Mouse (Mus musculus): ENCODE measurements around the gene Fam69a. TPM values are rescaled to one million over a fixed set of nuclear protein-coding genes. Genes with fewer than 3 reads are reported as not detected.

Fam69a gene
- total and polyA plus RNA-seq, 2 experiments from 2014 or later = 28.8 to 79.5 TPM

DNA sequence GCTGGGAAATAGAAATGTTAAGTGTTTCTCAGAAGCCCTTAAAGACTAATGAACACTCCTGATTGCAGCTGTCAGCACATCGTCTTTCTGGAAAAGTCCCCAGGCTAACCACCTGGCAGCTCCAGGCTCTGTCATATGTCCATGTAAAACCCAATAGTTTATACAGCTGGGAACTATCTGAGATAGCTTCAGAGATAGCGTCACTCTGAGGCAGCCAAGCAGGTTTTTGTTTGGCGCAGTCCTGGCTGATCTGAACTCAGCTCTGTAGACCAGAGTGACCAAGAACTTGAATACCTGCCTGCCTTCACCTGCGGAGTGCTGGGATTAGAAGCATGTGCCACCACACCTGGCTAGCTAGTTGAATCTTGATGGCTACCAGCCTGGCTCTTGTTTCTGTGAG lies 41.3 kb upstream of the Fam69a start:
- 86% methylated on average over 4 of the region's 4 CpGs for WGBS
- no peak for TF ChIP-seq CTCF (IDR thresholded peaks at IDR 0.05; ENCODE audit: low read depth)

GRCm38 (mm10) chr5:108021346-108021745 lies 34.5 kb upstream of the Fam69a start:
- Histone ChIP-seq H3K27ac (no peak overlapping the region), H3K27me3 (ENCODE audit: insufficient read depth, low read length) (no peaks in the 10 kb centered on the region), H3K36me3 (ENCODE audit: insufficient read depth, low read length) (no peaks in the 10 kb centered on the region), H3K4me3 (ENCODE audit: low read length) (no peak overlapping the region), H3K9me3 (ENCODE audit: low read length) (no peaks in the 10 kb centered on the region), H3K4me2 (ENCODE audit: low read depth, low read length) (no peak overlapping the region), H3K9ac (replicated peaks; ENCODE audit: low read length) (no peak overlapping the region), H3K4me1 (ENCODE audit: insufficient read depth, low read length) (no peaks in the 10 kb centered on the region)
- WGBS = 71% methylated on average over 3 of the region's 3 CpGs
- no peak for DNase-seq (ENCODE audit: low spot score)
- no peak for TF ChIP-seq CTCF (IDR thresholded peaks at IDR 0.05; ENCODE audit: low read depth)
- ATAC-seq = no peak

More for the DNA sequence above, 41.3 kb upstream of the Fam69a start:
- DNase-seq (ENCODE audit: low spot score) = no peak
- H3K4me3 ChIP-seq (ENCODE audit: low read length) = no peak overlapping the region
- no peak overlapping the region for H3K9ac ChIP-seq (replicated peaks; ENCODE audit: low read length)
- H3K36me3 ChIP-seq (ENCODE audit: insufficient read depth, low read length) = no peaks in the 10 kb centered on the region
- H3K27ac ChIP-seq = no peak overlapping the region
- no peak for ATAC-seq
- no peaks in the 10 kb centered on the region for H3K4me1 ChIP-seq (ENCODE audit: insufficient read depth, low read length)
- no peaks in the 10 kb centered on the region for H3K9me3 ChIP-seq (ENCODE audit: low read length)
- no peak overlapping the region for H3K4me2 ChIP-seq (ENCODE audit: low read depth, low read length)
- no peaks in the 10 kb centered on the region for H3K27me3 ChIP-seq (ENCODE audit: insufficient read depth, low read length)

DNA sequence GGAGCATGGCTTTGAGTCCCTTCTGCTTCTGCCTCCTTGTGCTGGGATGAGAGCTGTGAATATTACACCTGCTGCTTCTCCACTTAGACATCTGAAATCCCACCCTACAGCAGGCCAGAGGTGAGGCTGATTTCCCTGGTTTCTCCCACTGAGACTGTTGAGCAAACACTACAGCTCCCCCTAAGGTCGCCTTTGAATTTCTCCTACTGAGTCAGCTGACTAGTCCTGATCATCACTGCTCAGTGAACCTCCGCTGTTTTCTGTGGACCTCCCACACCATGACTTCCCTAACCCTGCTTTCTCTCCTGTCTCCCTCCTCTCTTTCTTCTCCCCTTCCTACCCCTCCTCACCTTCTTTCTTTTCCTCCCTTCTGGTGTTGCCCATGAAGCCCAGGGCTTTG lies 32.5 kb upstream of the Fam69a start:
- no peaks in the 10 kb centered on the region for H3K9me3 ChIP-seq (ENCODE audit: low read length)
- ATAC-seq = no peak

DNA sequence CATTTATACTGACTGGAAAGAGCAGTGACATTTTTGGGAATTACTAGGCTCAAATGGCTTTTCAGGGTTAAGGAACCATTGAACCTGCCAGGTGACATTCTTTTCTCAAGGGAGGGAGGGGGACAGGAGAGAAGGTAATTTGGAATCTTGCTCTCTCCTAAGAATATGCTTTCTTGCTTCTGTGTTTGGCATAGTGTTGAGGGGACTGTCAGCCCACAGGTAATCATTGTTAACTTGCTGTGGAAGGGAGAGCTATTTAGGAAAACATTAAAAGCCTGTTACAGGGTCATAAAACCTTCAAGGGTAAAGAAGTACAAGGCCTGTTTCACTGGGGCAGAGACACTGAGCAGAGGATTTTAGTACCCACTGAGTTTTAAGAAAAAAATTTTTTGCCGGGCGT lies 30.3 kb upstream of the Fam69a start:
- no peaks in the 10 kb centered on the region for H3K36me3 ChIP-seq (ENCODE audit: insufficient read depth, low read length)
- H3K27me3 ChIP-seq (ENCODE audit: insufficient read depth, low read length) = no peaks in the 10 kb centered on the region
- no peak for TF ChIP-seq CTCF (IDR thresholded peaks at IDR 0.05; ENCODE audit: low read depth)
- H3K4me2 ChIP-seq (ENCODE audit: low read depth, low read length) = no peak overlapping the region
- H3K9me3 ChIP-seq (ENCODE audit: low read length) = no peaks in the 10 kb centered on the region
- no peaks in the 10 kb centered on the region for H3K4me1 ChIP-seq (ENCODE audit: insufficient read depth, low read length)
- H3K27ac ChIP-seq = no peak overlapping the region
- no peak overlapping the region for H3K4me3 ChIP-seq (ENCODE audit: low read length)
- DNase-seq (ENCODE audit: low spot score) (no peak), ATAC-seq (no peak)
- WGBS = 98% methylated on average over 2 of the region's 2 CpGs
- H3K9ac ChIP-seq (replicated peaks; ENCODE audit: low read length) = no peak overlapping the region

More for the DNA sequence above, 32.5 kb upstream of the Fam69a start:
- no peak overlapping the region for H3K4me3 ChIP-seq (ENCODE audit: low read length)
- no peak for DNase-seq (ENCODE audit: low spot score)
- no peaks in the 10 kb centered on the region for H3K36me3 ChIP-seq (ENCODE audit: insufficient read depth, low read length)
- TF ChIP-seq CTCF (IDR thresholded peaks at IDR 0.05; ENCODE audit: low read depth) = no peak
- no peaks in the 10 kb centered on the region for H3K4me1 ChIP-seq (ENCODE audit: insufficient read depth, low read length)
- no peaks in the 10 kb centered on the region for H3K27me3 ChIP-seq (ENCODE audit: insufficient read depth, low read length)
- no peak overlapping the region for H3K4me2 ChIP-seq (ENCODE audit: low read depth, low read length)
- no peak overlapping the region for H3K27ac ChIP-seq
- 25% methylated on average over 2 of the region's 2 CpGs for WGBS
- no peak overlapping the region for H3K9ac ChIP-seq (replicated peaks; ENCODE audit: low read length)

GRCm38 (mm10) chr5:108015422-108015821 lies 28.5 kb upstream of the Fam69a start:
- peak; percentile 14 for DNase-seq (ENCODE audit: low spot score)
- Histone ChIP-seq H3K4me2 (ENCODE audit: low read depth, low read length) (no peak overlapping the region), H3K27me3 (ENCODE audit: insufficient read depth, low read length) (no peaks in the 10 kb centered on the region), H3K4me1 (ENCODE audit: insufficient read depth, low read length) (no peaks in the 10 kb centered on the region), H3K36me3 (ENCODE audit: insufficient read depth, low read length) (no peaks in the 10 kb centered on the region), H3K27ac (no peak overlapping the region), H3K9me3 (ENCODE audit: low read length) (no peaks in the 10 kb centered on the region), H3K4me3 (ENCODE audit: low read length) (no peak overlapping the region), H3K9ac (replicated peaks; ENCODE audit: low read length) (no peak overlapping the region)
- ATAC-seq = no peak
- no peak for TF ChIP-seq CTCF (IDR thresholded peaks at IDR 0.05; ENCODE audit: low read depth)
- WGBS = 49% methylated on average over 7 of the region's 7 CpGs

DNA sequence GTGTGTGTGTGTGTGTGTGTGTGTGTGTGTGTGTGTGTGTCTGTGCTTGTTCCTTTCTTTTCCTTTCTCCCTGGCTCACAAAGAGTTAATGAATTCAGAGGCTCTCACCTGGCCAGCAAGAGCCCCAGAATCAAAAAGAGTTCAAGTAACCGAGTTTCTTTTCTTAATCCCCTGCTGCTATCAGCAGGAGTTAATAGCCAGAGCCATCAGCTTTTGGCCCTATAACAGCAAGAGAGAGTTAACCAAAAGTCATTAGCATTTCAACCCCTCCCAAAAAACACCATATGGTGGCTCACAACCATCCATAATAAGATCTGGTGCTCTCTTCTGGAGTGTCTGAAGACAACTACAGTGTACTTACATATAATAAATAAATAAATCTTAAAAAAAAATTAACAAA lies 27.3 kb upstream of the Fam69a start:
- WGBS = 11% methylated on average over 1 of the region's 1 CpGs
- H3K9ac ChIP-seq (replicated peaks; ENCODE audit: low read length) = no peak overlapping the region
- no peak overlapping the region for H3K27ac ChIP-seq
- no peak for DNase-seq (ENCODE audit: low spot score)
- no peaks in the 10 kb centered on the region for H3K27me3 ChIP-seq (ENCODE audit: insufficient read depth, low read length)
- no peak for TF ChIP-seq CTCF (IDR thresholded peaks at IDR 0.05; ENCODE audit: low read depth)
- no peaks in the 10 kb centered on the region for H3K9me3 ChIP-seq (ENCODE audit: low read length)
- ATAC-seq = no peak
- no peak overlapping the region for H3K4me3 ChIP-seq (ENCODE audit: low read length)
- no peak overlapping the region for H3K4me2 ChIP-seq (ENCODE audit: low read depth, low read length)
- H3K36me3 ChIP-seq (ENCODE audit: insufficient read depth, low read length) = no peaks in the 10 kb centered on the region
- H3K4me1 ChIP-seq (ENCODE audit: insufficient read depth, low read length) = no peaks in the 10 kb centered on the region

DNA sequence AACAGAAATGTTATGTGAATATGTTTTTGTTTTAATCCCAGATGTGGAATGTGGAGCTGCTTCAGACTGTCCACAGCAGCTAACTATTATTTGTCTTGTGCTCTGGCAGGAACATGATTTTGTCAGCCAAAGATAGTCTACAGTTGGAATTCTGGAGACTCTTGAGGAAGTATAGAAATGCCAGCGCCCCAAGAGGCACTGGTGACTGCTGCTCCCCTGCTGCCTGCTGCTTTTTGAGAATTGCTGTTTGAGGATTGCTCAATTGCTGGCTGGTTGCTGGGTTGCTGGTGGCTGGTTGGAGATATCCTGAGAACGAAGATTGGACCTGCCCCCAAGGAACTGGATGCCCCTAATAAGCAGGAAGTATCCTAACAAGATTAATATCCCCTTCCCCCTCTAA lies 22.8 kb upstream of the Fam69a start:
- Histone ChIP-seq H3K9me3 (ENCODE audit: low read length) (no peaks in the 10 kb centered on the region), H3K36me3 (ENCODE audit: insufficient read depth, low read length) (no peaks in the 10 kb centered on the region), H3K9ac (replicated peaks; ENCODE audit: low read length) (no peak overlapping the region), H3K27me3 (ENCODE audit: insufficient read depth, low read length) (no peaks in the 10 kb centered on the region), H3K4me3 (ENCODE audit: low read length) (no peak overlapping the region), H3K4me2 (ENCODE audit: low read depth, low read length) (no peak overlapping the region), H3K4me1 (ENCODE audit: insufficient read depth, low read length) (no peaks in the 10 kb centered on the region), H3K27ac (no peak overlapping the region)
- 34% methylated on average over 2 of the region's 2 CpGs for WGBS
- TF ChIP-seq CTCF (IDR thresholded peaks at IDR 0.05; ENCODE audit: low read depth) = no peak
- DNase-seq (ENCODE audit: low spot score) = no peak
- ATAC-seq = no peak

All from hindbrain, postnatal 0 days (tissue).